Mouse (Mus musculus): ENCODE measurements around the gene Pou2f1. TPM values are rescaled to one million over a fixed set of nuclear protein-coding genes. Genes with fewer than 3 reads are reported as not detected.

Gene Pou2f1
- total RNA-seq, 4 experiments from 2014 or later: 17.0 to 23.2 (median 21.1) TPM

DNA sequence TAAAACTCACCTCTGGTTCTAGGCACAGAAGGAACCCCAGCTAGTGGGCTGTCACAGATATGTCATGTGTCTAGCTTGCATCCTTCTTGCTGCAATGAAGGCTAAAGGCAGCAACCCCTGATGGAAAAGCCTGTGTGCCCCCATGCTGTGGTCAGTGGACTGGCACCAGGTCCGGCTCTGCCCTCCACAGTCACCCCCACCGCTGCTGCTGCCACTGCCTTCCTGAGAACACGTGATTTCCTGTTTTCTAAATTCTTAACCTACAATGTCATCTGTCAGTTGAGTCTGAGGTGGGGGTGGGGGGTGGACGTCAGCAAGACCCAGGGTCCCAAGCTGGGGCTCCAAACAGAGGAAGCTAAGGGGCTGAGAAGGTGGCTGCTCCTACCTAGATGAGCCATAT lies 153.6 kb downstream of the Pou2f1 start:
- DNase-seq (ENCODE audit: low spot score in 2 of 2): no peak

DNA sequence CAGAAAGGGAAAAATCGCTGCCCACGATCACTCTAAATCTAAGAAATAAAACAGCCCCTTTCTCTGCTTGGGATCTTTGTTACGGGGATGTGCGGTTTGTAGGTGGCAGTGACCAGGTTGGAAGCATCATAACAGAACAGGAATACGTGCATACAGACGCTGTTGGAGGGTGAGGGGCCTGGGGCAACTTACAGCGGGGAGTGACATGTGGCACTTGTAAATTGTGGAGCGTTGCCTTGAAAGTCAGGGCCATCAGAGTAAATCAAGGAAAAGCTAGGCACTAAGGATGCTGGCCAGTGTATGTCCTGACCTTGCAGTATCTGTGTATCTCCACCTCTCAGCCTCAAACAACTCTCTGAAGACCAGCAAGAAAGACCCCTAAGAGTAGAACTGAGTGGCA lies 154.1 kb downstream of the Pou2f1 start:
- DNase-seq (ENCODE audit: low spot score in 2 of 2): no peak

DNA sequence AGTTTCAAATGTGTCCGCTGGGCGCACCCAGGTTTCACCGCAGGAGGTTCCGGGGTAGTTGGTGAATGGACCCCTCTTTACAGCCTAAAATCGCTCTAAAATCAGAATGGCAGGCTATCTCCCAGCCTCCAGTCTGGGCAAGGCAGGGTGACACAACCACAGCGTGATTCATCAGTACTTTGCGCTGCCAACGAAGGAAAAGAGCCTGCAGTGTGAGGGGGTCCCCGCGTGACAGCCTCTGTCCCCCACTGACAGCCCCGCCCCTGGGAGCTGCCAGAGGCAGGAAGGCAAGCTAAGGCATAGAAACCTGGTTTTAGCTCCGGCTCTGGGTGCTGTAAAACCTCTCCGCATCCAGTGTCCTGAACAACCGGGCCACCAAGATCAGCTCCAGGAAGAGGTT lies 157.1 kb downstream of the Pou2f1 start:
- DNase-seq (ENCODE audit: low spot score in 2 of 2): no peak

DNA sequence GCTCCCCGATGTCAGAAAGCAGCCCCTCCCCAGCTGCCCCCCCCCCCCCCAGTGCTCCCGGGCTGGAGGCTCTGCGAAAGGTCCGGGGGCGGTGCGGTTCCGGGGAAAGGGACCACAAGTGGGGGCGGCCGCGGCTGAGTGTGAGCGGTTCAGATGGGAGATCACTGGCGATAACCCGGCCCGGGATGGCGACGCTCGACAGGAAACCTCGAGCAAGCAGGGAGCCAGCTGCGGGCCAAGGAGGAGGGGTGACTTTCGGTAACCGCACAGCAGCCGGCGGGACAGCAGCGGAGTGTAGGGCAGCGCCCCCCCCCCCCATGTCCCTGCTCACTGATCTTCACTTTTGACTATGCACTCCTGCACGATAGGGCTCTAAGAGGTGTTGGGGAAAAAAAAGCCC lies 157.5 kb downstream of the Pou2f1 start:
- DNase-seq (ENCODE audit: low spot score in 2 of 2): no peak

DNA sequence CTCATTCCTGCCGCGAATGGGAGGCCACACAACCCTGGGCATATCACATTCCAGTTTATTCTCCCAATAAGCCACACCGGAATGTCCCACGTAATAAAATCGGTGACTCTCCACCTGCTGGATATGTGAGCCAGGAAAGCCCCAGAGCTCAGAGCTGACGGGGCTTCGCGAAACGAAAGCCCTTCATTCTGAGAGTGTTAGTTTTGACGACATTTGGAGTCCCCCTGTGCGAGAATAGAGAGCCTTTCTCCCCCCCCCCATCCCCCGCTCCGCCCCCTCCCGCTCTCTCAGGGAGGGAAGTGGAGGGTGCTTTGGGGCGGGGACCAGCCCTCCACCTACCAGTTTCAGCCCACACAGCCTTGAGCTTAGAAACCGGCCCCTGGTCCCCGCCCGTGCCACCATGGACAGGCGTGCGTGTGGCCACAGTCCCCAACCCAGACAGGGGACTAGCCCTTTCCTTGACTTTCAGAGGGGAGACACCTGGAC lies 158.0 kb downstream of the Pou2f1 start:
- no peak for DNase-seq (ENCODE audit: low spot score in 2 of 2)

DNA sequence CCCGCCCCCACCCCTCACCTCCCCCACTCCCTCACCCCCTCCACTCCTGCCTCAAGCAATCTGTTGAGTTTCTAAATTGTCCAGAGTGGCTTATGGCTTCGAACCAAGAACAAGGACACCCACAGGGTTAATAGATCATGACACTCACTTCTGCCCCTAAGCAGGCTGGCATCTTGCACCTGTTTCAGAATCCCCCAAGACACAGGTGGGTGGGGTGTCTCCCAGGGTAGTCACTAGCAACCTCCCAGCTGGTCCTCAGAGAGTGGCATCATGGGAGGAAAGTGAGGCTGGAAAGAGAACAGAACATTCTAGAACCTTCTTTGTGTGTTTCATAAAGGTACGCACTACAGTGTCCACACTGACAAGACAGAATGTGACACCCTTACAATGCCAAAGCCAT lies 158.9 kb downstream of the Pou2f1 start:
- no peak for DNase-seq (ENCODE audit: low spot score in 2 of 2)

DNA sequence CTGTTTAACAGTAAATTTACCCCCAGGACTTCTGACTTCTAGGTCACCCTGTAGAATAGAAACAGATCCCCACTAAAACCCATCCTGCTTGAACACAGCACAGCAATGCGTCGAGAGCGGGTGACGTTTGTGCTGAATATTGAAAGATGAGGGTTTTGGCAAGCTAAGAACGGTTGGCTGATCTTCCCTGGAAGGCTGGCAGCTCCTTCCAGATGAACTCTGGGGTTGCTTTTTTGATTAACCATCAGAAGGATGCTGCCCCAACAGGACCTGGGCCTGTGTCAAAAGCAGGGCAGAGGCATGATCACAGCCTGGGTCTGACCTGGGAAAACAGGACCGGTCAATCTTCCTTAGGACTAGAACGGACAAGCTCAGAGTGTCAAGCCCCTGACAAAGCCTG lies 160.3 kb downstream of the Pou2f1 start:
- no peak for DNase-seq (ENCODE audit: low spot score in 2 of 2)

DNA sequence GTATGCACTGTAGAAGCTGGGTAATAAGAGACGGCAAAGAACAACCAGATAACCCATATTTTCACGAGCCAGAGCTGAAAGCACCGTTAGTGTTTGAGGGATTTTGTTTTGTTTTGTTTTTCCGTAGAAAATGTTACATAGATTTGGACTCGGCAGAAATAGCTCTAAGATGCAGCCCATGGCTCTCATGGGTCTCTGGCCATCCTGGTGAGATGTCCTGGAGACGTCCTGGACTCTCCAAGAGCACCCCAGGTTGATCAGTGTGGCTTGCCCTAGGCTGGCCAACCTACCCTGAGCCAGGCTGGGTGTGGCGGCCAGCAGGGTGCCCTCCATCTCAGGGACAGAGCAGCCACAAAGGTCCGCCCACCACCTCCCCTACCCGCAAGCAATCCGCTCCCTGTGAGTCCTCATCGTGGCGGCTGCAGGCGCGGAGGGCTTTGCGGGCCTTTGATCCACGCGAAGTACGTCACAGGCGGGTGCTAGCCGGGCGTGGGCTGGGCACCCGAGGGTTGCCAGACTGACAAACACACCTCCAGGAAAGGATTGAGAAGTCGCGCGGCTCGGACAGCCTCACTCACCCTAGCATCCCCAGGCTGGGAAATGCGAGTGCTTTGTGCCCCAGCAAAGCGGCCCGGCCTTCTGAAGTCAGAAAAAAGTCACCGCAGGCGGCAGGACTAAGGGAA lies 161.8 kb downstream of the Pou2f1 start:
- no peak for DNase-seq (ENCODE audit: low spot score in 2 of 2)

DNA sequence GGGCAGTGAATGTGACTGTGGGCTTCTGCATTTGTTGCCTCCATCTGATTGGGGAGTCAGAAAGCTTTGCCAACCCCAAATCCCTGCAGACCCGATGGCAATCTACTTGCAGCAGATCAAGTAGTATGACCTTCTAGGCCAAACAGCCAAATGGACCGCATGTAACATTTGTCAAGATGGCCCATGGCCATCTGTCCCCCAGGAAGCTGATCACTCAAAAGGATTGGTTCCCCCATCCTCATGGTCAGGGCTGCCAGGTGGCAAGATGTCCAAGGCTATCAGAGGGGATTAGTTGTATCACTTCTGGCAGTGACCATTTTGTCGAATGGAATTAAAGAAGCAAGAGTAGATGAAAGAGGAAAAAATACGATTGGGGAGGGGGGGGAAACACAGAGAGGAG lies 163.3 kb downstream of the Pou2f1 start:
- DNase-seq (ENCODE audit: low spot score in 2 of 2): no peak

DNA sequence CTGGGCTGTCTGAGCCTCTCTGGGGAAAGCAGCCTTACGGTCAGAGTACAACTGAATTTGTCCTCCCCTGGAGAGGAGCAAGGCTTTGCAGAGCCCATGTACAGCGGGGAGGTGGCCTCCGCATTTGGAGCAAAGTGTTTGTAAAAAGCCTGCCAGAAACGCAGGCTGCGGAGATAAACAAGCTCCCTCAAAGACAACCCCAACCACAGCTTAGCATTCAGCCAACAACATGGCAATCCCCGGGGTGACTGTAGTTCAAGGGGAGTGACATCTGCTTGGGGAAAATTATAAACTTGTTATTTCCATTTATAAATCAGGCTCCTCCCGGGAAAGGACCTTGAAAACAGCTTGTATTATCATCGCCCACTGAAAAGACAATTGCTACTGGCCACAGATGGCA lies 164.9 kb downstream of the Pou2f1 start:
- no peak for DNase-seq (ENCODE audit: low spot score in 2 of 2)

DNA sequence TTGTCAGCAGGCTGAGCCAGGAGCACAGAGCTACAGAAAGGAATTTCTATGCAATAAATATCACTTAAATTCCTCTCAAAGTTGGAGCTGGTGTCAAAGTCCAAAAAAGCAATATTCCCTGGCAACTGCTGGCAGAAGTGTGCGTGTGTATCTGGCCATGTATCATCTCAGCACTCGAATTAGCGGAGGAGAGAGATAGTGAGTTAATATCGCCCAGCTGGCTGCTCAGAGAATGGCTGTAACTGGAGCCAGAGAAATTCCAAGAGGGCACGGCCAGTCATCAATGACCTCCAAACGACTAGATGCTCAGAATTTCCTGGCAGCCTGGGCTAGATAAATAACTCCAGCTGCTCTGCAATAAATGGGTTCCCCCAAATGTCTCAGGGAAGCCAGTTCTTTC lies 166.0 kb downstream of the Pou2f1 start:
- no peak for DNase-seq (ENCODE audit: low spot score in 2 of 2)

DNA sequence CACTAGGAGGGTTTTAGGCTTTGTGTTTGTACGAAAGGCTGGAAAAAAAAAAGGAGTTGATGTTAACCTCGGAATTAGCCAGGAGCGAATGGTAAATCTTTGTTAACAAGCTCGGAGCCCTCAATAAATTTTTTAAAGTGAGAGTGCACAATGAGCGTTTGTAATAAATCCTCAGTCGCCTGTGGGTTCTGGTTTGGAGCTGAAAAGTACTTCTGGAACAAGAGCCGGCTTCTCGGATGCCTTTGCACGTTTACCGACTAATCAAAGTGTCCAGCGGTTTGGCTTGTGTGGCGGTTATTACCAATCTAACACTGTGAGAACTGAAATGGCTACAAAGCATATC lies 167.9 kb downstream of the Pou2f1 start:
- DNase-seq (ENCODE audit: low spot score in 2 of 2): no peak

DNA sequence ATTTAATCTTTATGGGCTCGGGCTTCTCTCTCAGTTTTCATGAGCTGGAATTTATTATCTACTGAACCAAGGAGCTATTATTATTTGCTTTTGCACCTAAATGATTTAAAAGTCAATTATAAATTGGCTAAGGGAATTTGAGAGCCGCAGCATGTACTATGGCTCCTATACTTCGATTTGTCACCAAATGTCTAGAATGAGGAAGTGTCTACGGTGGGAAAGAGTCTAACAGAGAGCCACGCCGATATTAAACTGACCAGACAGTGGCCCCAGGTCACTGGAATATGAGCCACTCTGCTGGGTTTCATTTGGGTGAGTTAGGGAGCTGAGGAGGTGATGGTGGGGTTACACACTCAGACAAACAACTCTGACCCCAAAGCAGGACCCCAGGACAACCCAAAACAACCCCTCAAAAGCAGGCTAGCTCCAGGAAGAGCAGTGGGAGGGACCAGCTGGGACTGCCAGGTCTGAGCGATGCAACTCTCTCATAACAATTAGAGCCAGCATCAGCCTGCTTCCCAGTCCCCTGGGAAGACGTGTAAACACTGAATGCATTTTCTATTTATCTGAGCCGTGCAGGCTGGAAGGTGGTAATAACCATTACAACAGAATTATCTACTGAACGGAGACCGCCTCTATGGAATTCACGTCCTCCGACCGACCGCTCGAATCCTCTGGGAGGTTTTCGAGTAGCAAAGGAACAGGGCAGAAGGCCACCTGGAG lies 168.4 kb downstream of the Pou2f1 start:
- DNase-seq (ENCODE audit: low spot score in 2 of 2): no peak

DNA sequence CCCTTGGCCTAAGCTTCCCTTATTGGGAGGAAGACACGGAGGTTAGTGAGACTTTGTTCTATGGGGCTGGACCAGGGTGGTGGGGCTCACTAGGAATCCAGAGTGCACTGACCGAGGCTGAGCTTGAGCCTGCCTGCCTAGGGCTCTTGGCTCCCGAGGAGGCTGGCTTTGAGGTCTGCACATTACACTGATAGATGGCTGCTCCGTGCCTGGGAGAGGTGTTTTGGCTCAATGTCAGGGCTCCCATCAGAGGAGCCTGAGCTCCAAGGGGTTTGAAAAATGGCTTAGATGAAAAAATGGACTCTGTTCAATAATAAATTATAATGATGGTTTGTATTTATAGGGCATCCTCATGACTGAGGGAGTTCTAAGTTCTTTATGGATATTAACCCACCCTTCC lies 169.2 kb downstream of the Pou2f1 start:
- no peak for DNase-seq (ENCODE audit: low spot score in 2 of 2)

DNA sequence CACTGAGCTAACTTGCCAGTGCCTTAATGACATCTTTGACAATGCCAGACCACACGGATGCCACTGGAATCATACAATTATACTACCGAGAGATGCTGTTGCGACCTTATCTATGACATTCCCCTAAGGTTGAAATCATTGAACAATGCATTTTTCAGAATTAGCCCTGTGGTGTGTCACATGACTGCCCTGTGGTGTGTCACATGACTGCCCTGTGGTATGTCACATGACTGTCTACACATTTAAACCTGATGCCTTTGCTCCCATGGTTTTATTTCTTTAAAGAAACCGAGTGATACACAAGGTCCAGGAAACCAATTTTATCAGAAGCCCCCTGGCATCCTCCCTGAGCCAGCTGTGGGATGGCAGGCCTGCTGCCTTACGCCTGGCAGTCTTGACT lies 172.6 kb downstream of the Pou2f1 start:
- no peak for DNase-seq (ENCODE audit: low spot score in 2 of 2)

DNA sequence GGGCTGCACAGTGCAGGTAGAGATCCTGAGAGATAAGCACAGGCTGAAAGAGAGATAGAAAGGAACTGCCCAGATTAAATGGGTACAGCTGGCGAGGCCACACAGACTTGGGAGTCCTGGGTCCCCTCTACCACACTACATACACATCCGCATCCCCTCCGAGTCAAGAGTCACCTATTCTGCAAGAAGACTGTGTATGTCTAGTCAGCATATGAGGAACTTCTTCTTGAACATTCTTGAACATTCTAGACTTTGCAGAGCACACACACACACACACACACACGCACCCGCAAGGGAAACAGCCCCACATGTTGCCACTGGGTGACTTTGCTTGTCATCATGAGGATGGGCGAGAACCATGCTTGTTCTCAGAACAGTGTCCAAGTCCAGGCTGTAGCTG lies 173.9 kb downstream of the Pou2f1 start:
- no peak for DNase-seq (ENCODE audit: low spot score in 2 of 2)

DNA sequence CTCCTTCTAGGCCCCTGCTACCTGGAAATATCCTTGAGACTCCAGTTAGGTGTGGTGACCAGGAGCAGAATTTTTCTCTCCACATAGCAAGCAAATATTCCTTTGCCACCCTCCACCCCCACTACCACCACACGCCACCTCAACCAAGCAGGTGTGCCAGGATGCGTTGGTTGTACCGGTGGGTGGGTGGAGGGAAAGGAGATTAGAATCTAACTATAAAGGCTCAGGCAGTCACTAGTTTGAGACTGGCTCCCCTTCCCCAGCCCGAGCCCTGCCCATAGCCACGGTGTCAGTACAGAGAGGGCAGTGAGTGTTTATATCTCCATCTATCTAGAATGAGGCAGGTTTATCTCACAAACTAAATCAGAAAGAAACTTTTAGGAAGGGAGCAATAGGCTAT lies 174.3 kb downstream of the Pou2f1 start:
- no peak for DNase-seq (ENCODE audit: low spot score in 2 of 2)

DNA sequence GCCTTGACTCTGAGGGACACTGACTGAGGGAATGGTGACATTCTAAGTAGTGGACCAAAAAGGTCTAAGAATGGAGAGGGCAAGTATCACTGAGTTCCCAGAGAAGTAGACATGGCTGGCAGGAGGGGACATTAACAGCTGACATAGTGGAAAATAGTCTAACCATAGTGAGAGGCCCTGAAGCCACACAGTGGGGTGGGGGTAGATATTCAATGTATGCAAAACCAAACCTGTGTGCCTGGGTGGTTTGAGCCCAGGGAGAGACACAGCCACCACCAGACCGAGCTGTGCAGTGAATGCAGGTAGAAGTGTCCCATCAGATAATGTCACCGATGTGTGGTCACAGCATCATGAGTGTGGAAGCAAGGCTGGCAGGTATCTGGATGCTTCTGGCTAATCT lies 180.4 kb downstream of the Pou2f1 start:
- DNase-seq (ENCODE audit: low spot score in 2 of 2): no peak

DNA sequence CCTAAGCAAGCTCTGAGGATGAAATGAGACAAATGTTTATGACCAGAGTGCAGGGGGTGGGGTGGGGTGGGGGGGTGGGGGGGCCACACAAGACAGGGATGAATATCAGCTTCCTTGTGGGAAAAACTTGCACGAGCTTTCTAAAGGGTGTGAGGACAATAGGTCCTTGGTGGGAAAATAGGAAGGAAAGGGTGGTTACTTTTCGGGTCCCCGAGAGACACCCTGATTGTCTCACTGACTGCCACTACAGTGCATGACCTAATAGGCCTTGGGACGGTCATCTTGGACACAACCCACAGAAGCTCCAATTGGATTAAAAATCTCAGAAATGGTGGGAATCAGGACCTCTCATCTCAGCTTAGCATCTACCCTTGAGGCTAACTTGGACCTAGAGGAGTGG lies 183.3 kb downstream of the Pou2f1 start:
- DNase-seq (ENCODE audit: low spot score in 2 of 2): no peak

DNA sequence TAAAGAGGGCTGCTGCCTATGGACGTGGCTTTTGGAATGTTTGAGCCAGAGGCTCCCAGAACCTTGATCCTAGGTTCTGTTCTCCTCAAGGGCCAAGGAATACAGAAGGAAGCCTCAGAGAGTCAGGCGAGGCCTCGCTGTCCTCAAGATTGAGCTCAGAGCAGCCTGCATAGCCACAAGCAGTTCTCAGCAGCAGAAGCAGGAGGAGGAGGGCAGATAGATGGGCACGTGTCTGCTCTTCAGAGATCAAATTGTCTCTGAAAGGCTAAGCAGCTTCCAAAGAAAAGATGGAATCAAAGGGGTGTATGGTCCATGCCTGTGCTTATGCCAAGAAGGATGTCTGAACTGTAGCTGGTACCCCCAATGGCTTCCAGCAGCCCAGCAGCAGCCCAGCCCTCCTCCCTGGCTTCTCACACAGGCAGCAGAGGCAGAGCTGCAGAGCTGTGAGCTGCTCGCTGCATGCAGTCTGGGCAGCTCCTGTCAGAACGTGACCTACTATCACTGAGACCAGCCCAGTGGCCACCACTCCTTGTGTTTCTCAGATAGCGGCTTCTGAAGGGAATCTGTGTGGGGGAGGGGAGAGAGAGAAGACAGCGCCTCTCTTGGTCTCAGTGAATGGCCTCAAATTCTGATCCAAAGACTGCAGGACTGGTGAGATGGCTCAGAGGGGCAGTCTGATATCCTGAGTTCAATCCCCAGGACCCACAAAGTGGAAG lies 184.2 kb downstream of the Pou2f1 start:
- DNase-seq (ENCODE audit: low spot score in 2 of 2): no peak

DNA sequence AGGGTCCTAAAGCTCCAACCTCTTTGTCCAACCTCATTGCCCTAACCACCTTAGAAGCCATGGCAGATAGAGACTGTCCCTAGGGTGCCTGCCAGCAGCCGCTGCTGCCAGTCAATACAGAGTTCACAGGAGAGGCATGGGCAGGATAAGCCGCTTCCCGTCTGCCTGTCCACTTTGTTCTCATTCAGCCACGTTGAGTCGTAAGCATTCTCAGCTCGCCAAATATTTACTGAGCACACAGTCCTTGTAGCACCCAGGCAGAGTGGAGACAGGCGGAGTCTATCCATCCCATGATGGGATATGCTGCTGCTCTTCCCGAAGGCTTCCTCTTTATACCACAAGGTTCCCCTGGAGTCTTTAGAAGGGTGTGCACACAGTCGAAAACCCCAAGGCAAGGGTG lies 185.2 kb downstream of the Pou2f1 start:
- DNase-seq (ENCODE audit: low spot score in 2 of 2): no peak

DNA sequence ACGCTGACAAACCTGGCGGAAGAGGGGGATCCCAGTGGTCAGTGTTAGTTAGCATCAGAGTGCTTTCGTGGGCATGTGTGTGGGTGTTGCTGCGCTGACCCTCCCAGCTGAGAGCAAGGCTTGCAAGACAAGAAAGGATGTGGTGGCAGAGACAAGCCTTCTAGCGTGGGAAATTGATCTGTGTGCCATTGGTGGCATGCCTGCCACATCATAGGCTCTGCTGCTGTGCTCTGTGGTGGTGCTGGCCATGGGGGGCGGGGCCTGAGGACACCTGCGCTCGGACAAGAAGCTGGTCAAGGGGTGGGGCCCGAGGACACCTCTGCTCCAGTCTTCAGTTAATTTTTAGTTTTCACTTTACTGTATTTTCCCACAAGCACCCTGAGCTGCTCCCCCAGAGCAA lies 186.1 kb downstream of the Pou2f1 start:
- no peak for DNase-seq (ENCODE audit: low spot score in 2 of 2)
